Mouse (Mus musculus) E14TG2a.4 (cell line): ENCODE measurements around the gene Pxdc1.

Experiments
- H3K27me3 ChIP-seq: 2 replicates; pipeline ENCODE4 v1.6.1; 2014; ENCODE audit warnings: low read length, control low read depth; ENCODE audit not compliant: insufficient read depth
- H3K36me3 ChIP-seq: 2 replicates; pipeline ENCODE4 v1.6.1; 2014; ENCODE audit warnings: low read length, control low read depth; ENCODE audit not compliant: insufficient read depth
- H3K4me1 ChIP-seq: replicated peaks from 2 replicates; pipeline ENCODE4 v1.6.1; 2014; ENCODE audit warnings: low read depth, low read length, control low read depth
- H3K4me3 ChIP-seq: replicated peaks from 2 replicates; pipeline ENCODE4 v1.5.1; 2014; ENCODE audit warnings: mild to moderate bottlenecking, low read length
- H3K9me3 ChIP-seq: 2 replicates; pipeline ENCODE4 v1.6.1; 2014; ENCODE audit warnings: low read length, control low read depth
- CTCF ChIP-seq: conservative IDR thresholded peaks from 2 replicates; pipeline ENCODE4 v1.5.1; 2014; ENCODE audit warnings: low read length
- NANOG ChIP-seq: IDR thresholded peaks from 2 replicates; pipeline ENCODE4 v1.6.1; 2014; ENCODE audit warnings: borderline replicate concordance, low read length, mixed read lengths
- POU5F1 ChIP-seq: IDR thresholded peaks from 2 replicates; pipeline ENCODE4 v1.6.1; 2014; ENCODE audit warnings: low read length, borderline replicate concordance

Pxdc1 gene

DNA sequence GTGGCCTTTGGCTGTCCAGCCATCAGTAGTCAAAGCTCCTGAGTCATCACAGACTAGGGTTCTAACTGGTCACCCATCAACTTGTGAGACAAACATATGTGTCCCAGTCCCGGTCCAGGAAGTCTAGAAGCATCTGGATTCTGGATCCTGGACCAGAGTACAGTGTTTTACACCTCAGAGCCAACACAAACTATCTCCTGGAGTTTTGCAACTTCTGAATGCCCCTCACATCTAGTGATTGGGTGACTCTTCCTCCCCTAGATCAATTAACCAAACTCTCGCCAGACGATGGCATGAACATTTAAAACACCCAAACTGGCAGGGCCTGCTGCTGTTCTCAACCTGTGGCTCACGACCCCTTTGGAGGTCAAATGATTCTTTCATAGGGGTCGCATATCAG, 23.5 kb downstream of the Pxdc1 start:
- Histone ChIP-seq H3K4me3 (no peak overlapping the region), H3K9me3 (peaks cover 15% of the 10 kb centered on the region; the same call in 1 of the 2 replicates), H3K4me1 (peaks cover 22% of the 10 kb centered on the region), H3K36me3 (no peaks in the 10 kb centered on the region), H3K27me3 (peaks cover 15% of the 10 kb centered on the region)
- TF ChIP-seq CTCF, result no peak
- no peak for TF ChIP-seq POU5F1
- no peak for TF ChIP-seq NANOG

DNA sequence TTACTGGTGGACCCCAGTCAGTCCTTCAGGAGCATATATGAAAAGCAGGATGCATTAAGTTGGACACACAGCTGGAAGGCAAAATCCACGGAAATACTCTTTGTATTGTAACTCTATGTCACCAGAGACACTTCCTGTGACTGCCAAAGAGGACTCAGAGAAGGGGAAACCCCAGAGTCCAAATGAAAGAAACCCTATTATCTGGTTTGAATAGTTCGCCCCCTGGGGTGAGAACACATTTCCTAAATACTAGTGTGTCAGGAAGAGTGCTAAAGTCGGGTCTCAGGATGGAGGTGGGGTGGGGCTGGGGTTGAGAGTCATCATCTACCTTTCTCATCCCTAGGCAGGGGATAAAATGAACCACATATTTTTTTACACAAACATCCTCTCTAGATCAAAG, 25.8 kb downstream of the Pxdc1 start:
- peaks cover 15% of the 10 kb centered on the region for H3K27me3 ChIP-seq
- no peak overlapping the region for H3K4me3 ChIP-seq
- no peaks in the 10 kb centered on the region for H3K36me3 ChIP-seq
- TF ChIP-seq NANOG, result peak; percentile 50; the same call in 1 of the 2 replicates
- TF ChIP-seq CTCF, result no peak
- TF ChIP-seq POU5F1, result no peak
- peaks cover 15% of the 10 kb centered on the region; the same call in 1 of the 2 replicates for H3K9me3 ChIP-seq
- peaks cover 22% of the 10 kb centered on the region for H3K4me1 ChIP-seq

DNA sequence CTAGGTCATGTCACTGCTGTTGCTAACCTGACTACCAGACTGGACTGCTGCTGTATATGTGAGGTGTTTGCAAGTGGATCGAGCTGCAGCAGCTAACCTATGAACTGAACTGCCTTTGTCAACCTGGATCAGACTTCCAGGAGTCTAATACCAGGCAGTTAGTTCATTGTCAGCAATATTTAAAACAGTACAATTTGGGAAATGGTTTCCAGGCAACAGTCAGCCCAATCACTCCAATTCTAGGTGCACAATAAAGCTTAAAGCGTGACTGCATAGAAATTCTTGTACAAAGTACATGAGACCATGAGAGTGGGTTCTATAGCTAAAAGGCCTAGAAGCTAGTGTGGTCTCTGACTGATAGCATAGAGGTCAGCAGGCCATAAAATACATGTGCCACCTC, 28.9 kb downstream of the Pxdc1 start:
- Histone ChIP-seq H3K27me3 (peaks cover 12% of the 10 kb centered on the region; the same call in 1 of the 2 replicates), H3K36me3 (no peaks in the 10 kb centered on the region), H3K9me3 (peaks cover 12% of the 10 kb centered on the region; the same call in 1 of the 2 replicates), H3K4me1 (peaks cover 22% of the 10 kb centered on the region), H3K4me3 (no peak overlapping the region)
- no peak for TF ChIP-seq NANOG
- TF ChIP-seq CTCF, result no peak
- TF ChIP-seq POU5F1, result no peak

DNA sequence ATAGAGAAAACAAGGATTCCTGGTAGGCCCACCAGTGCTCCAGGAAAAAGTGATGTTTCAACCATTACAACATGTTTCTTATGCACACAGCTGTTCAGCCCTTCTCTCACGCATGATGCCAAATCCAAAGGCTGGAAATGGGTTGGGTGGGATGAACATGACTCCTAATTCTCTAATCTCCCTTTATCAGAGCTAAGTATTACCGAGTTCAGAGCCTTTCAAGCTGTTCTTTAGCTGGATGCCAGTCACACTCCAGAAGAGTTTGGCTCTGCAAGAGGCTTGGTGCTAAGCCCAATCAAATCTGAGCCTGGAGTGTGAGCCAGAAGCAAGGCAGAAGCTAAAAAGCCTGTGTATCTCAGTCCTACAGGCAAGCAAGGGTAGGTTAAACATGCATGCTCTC, 40.9 kb downstream of the Pxdc1 start:
- TF ChIP-seq CTCF (no peak), NANOG (no peak), POU5F1 (no peak)
- Histone ChIP-seq H3K9me3 (peaks cover 17% of the 10 kb centered on the region), H3K36me3 (no peaks in the 10 kb centered on the region), H3K4me3 (no peak overlapping the region), H3K4me1 (no peaks in the 10 kb centered on the region), H3K27me3 (no peaks in the 10 kb centered on the region)

DNA sequence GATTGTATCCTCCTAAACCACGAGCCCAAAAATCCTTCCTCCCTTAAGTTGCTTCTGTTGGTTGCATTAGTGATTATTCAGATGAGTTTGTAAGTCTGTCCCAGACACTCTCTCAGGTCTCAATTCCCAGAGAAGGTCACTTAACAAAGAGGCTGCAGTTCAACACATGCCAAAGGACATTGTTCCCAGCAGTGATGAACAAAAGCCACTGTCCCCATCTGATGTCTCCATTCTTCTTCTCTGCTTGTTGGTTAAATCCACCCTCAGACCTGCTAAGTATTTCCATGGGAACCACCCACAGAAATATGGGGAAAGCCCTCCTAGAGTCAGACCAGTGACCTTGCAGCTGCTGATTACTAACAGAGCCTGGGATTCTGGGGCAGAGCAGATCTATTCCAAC, 43.6 kb downstream of the Pxdc1 start:
- H3K4me1 ChIP-seq, result peaks cover 9% of the 10 kb centered on the region
- H3K36me3 ChIP-seq, result no peaks in the 10 kb centered on the region
- no peak overlapping the region for H3K4me3 ChIP-seq
- peaks cover 17% of the 10 kb centered on the region for H3K9me3 ChIP-seq
- no peaks in the 10 kb centered on the region for H3K27me3 ChIP-seq
- TF ChIP-seq CTCF (no peak), NANOG (peak; percentile 84; the same call in 1 of the 2 replicates)

DNA sequence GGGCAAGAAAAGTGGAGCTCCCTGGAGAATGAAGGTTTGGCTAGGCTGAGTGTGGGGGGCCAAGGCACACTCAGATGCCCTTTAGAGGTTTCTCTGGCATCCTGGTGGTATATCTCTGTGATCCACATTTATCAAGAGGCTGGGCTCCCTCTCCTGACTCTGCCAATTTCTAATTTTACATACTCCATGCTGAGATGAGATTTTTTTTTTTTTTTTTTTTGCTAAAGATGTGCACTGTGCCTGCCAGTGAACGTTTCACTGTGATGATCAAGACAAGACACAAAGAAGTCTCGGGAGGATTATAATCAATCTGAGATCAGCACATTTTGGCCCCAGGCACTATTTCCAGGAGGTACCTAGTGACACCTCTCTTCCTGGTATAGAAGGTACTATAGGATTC, 46.2 kb downstream of the Pxdc1 start:
- H3K27me3 ChIP-seq, result no peaks in the 10 kb centered on the region
- no peaks in the 10 kb centered on the region for H3K36me3 ChIP-seq
- peaks cover 17% of the 10 kb centered on the region for H3K9me3 ChIP-seq
- peaks cover 9% of the 10 kb centered on the region for H3K4me1 ChIP-seq
- no peak overlapping the region for H3K4me3 ChIP-seq
- TF ChIP-seq CTCF (no peak), NANOG (no peak), POU5F1 (no peak)

DNA sequence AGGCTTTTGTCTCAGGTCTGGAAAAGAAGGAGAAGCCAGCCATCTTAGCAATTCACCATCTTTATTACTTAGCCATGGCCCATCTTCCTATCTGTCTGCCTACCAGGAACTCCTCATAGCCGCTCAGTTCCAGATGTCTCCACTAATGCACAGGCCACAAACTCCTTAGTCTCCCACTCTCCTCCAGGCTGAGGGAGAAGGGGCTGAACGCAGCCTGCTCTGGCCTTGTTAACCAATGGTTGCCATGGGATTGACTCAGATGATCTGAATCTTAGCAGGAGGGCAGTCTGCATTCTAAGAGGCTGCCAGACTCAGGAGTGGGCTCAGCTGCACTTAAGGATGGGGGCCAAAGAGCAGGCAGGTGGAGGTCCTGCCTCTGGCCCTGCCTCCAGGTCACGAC, 47.4 kb downstream of the Pxdc1 start:
- Histone ChIP-seq H3K4me3 (no peak overlapping the region), H3K27me3 (no peaks in the 10 kb centered on the region), H3K36me3 (no peaks in the 10 kb centered on the region), H3K9me3 (peaks cover 17% of the 10 kb centered on the region), H3K4me1 (peaks cover 9% of the 10 kb centered on the region)
- TF ChIP-seq CTCF (no peak), NANOG (no peak), POU5F1 (no peak)

DNA sequence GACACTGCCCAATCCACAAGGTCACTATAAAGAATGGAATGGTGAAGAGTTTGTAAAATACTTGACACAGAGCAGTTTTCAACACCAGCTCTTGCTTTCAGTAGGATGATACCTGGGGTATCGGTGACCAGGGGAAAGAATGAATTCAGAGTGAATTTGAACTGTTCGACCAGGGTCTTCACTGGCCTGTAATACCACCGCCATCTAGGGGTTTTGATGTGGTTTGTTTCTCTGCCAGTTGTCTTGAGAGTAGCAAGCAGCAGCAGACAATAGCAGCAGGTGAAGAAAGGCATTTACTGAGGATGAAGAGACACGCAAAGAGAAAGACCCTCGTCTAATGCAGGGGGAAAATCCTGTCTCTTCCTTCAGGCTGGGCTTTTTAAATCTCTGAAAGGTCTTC, 48.1 kb downstream of the Pxdc1 start:
- no peaks in the 10 kb centered on the region for H3K36me3 ChIP-seq
- no peaks in the 10 kb centered on the region for H3K27me3 ChIP-seq
- TF ChIP-seq CTCF, result no peak
- TF ChIP-seq POU5F1, result no peak
- TF ChIP-seq NANOG, result no peak
- peaks cover 9% of the 10 kb centered on the region for H3K4me1 ChIP-seq
- H3K9me3 ChIP-seq, result peaks cover 17% of the 10 kb centered on the region
- H3K4me3 ChIP-seq, result no peak overlapping the region

DNA sequence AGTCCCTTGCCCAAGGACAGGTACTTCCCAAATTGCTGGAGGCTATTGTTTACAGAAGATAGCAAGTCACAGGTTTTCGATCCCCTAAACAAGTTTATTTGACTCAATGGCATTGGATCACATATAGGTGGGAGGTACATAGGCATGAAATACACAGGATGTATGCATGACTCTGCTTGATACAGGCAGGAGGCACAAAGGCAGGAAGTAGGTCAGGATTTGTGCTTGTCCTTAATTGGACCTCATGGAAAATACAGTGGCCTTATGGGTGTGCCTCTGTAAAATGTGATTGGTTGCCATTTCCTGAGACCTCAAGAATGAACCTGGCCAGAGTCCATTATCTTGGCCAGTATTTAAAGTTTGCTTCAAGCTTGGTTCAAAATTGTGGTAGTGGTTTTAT, 48.9 kb downstream of the Pxdc1 start:
- TF ChIP-seq POU5F1 (no peak), NANOG (no peak), CTCF (no peak)
- no peaks in the 10 kb centered on the region for H3K36me3 ChIP-seq
- H3K9me3 ChIP-seq, result peaks cover 13% of the 10 kb centered on the region
- no peaks in the 10 kb centered on the region for H3K27me3 ChIP-seq
- H3K4me1 ChIP-seq, result peaks cover 9% of the 10 kb centered on the region
- no peak overlapping the region for H3K4me3 ChIP-seq
